Mouse (Mus musculus): ENCODE data around the gene Cenps. TPM values are rescaled to one million over a fixed set of nuclear protein-coding genes. Genes with fewer than 3 reads are reported as not detected.

Cenps gene
- 16.8 and 19.0 TPM in 2 replicates for polyA plus RNA-seq (2012; ENCODE audit: low replicate concordance)

DNA sequence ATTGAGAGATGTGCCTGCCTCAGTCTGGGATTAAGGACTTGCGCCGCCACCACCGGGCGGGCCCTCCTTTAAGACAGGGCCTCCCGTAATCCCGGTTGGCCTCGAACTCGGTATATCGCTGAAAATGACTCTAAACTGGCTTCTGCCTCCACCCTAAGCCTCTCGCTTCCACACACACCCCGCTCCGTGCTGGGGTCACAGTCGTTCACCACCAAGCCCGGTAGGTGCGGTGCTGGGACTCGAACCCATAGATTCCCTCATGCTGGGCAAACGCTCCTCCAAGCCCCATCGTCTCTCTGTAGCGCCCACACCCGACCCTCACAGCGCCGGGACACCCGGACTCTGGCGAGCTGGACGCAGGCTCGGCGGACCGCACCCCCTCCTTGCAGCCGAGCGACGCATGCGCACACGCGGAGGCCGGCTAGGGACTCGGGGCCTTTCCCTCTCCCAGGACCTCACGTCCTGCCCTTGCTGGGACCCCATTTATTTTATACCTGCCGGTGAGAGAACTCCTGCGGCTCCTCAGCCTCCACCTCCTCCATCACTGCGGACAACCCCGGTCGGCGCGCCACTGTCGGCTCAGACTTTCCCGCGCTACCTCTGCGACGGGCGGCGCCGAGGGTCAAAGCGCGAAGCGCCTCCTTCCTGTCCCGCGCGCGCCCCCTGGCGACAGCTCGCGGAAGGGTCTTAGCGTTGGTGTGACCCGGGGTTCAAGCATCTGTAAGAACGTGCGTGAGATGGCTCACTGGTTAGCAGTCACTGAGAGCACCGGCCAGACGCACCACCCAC, at the start of gene Cenps:
Gene Cenps (minus strand): TSS at position 648 of the 789 bp plus-strand sequence.

DNA sequence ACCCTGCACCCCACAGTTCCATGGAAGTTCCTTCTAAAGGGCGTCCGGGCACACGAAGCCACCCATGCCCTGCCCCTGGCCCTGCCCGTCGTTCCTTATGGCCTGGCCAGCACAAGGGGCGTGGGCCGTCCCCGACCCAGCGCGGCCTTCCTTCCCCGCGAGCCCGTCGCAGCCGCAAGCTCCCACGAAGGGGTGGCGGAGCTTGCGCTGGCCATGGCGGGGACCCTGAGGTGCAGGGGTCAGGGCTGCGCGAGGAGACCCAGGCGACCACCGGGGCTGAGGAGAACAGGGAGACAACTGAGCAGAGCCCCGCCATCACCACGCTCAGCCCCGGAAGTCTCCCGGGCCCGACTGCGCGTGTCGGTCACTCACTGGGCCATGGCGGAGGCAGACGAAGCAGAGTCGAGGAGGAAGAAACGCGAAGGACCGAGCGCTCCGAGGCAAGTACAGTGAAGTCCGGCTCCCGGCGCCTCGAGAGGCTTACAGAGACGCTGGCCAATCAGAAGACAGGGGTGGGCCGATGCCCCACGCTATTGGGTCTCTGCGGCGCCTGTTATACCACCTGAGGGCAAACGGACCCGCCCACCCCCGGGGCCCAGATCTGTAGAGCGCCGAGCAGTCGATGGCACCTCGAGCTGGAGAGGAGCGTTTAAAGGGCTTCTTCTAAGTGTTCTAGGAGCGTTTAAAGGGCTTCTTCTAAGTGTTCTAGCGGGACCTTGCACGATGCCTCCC, 29.0 kb upstream of the Cenps start, which contains the start of gene Pgd:
Gene Pgd (minus strand): TSS at position 557 of the 732 bp plus-strand sequence.

DNA sequence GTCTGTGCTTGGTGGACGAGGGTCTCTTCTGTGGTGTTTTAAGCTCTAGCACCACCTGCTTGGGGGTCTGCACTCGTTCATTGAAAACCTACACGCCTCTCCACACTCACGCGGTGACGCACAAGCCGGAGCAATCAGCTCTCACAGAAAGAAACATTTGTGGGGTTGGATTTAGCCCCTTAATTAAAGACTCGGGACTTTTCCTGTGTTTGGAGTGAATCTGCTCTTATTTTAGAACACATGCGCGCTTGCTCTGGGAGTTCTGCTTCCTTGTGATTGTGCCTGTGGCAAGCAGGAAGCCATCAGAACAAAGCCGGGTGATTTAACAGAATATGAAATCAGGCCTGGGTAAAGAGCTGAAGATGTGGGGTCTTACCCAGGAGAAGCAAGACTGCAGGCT, 10.8 kb downstream of the Cenps start, which contains the start of gene Cort:
Gene Cort (minus strand): TSS at position 101 of the 400 bp plus-strand sequence.

DNA sequence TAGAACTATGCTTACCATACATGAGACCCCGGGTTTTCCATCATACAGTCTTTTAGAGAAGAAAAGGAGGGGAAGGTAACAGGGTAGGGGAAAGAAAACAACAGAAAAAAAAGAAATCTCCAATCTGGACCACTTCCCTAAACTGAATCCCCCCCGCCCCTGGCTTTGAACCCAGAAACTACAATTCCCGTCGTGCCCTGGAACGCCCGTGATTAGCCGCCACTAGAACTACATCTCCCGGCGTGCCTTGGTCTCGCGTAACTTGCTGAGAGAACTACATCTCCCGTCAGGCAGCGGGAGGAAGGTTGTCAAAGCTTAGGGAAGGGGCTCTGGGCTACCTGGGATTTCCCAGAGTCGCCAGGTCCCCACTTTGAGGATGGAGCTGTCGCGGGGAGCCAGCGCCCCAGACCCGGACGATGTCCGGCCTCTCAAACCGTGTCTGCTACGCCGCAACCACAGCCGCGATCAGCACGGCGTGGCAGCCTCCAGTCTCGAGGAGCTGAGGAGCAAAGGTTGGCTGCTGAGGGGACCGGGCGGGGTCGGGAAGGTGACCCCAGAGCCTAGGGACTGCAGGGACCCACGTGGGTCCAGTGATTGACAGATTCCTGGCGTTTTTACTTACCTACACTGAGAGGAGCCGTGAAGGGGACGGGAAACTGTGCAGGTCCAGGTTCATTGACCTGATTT, 33.4 kb downstream of the Cenps start, which contains the start of gene Dffa:
Gene Dffa (plus strand): TSS at position 272 of the 687 bp plus-strand sequence.

DNA sequence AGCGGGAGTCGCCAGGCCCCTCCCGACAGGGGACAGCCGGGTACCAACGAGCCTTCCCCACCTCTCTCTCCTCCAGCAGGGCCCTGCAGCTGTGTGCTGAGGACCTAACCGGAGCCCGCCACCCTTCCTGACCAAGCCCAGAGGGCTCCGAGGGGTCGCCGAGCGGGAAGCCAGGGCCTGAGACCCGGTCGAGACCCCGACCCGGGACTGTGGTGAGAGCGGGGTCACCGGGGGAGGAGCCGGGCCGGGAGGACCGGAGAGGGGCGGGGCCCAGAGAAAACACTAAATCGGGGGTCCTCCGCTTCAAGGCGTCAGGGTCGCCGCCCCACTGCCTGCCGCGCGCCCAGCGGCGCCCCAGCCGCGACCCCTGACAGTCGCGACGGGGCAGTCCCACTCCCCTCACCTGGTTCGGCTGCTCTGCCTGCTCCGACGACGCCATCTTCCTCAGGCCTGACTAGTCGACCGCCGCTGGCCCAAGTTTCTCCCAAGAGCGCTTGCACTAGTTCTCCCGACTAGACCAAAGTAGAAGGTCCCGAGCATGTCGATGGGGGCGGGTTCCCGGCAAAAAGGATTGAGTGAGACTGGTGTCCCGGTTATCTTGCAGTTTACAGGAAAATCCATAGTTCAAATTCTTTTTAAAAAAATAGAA, 37.9 kb downstream of the Cenps start, which contains the start of gene Pex14:
Gene Pex14 (minus strand): TSS at position 508 of the 649 bp plus-strand sequence.

Other genes starting within 250 kb of the Cenps start
- gene Pex14, start 37.8 kb downstream of the Cenps start, polyA plus RNA-seq (2012; ENCODE audit: low replicate concordance): 31.9 and 36.7 TPM in 2 replicates
- 9.9 and 16.9 TPM in 2 replicates for gene Dffa, start 33.5 kb downstream of the Cenps start, polyA plus RNA-seq (2012; ENCODE audit: low replicate concordance)
- 26.0 and 71.0 TPM in 2 replicates for gene Cort, start 10.9 kb downstream of the Cenps start, polyA plus RNA-seq (2012; ENCODE audit: low replicate concordance)
- gene Pgd, start 29.1 kb upstream of the Cenps start, polyA plus RNA-seq (2012; ENCODE audit: low replicate concordance): 90.7 and 95.4 TPM in 2 replicates
- 3.4 and 20.8 TPM in 2 replicates for gene Kif1b, start 170.1 kb upstream of the Cenps start, polyA plus RNA-seq (2012; ENCODE audit: low replicate concordance)

All from hematopoietic multipotent progenitor cell, adult 10-12 weeks (in vitro differentiated cells).